Mouse (Mus musculus) ES-CJ7 (cell line): ENCODE data around the gene Hrh3.

Source experiments
- DNase-seq: peaks from one replicate; pipeline ENCODE4 v3.0.0; 2011; ENCODE audit warnings: low read depth, low spot score

The Hrh3 gene

DNA sequence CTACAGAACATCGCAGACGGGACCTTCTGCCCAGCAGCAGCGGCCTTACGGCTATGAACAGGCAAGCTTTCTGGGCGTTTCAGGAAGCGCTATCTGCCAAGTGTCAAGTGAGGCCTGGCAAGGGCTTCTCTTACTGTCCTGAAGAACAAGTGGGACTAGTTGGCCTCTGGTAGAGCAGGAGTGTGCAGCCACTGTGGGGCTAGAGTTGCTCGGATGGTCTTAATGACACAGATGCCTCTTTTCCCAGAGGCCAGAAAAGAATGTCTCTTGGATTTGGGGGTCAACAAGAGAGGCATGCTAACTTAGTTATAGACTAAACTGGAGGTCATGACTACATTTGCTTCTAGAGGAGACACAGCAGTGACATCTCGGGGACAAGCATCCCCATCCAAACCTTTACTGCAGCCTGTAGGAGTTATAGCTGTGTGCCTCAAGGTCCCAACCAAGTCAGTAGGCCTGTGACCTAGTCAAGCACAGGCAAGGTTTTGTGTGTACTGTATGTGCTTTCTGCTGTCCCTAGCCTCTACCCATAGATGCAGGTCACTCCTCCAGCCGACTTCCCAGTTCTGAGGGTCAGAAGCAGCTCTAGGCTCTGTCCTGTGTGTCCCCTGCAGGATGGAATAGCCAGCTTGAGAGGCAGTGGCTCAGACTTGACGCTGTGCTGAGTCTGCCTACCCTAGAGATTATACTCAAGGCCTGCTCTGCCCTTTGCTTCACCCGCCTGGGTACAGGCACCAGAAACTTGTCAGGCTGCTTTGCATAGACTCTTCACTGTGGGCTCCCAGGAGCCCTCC lies 40.8 kb downstream of the Hrh3 start:
- no peak for DNase-seq

DNA sequence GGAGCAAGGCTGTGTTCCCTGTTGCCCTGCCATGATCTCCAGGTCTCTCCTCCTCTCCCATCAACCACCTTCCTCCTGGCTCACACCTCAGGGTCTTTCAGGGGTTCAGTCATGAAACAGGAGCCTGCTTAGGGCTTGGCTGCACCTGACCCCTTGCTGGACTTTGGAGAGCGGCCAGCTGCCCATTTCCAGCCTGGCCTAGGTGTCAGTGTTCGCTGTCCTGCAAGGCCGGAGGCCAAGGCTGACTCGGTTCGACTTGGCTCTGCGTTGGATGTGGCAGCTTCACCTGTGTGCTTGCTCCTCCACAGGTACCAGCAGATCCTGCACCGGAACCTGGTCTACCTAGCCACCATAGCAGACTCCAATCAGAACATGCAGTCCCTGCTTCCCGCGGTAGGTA lies 51.3 kb downstream of the Hrh3 start:
- no peak for DNase-seq

DNA sequence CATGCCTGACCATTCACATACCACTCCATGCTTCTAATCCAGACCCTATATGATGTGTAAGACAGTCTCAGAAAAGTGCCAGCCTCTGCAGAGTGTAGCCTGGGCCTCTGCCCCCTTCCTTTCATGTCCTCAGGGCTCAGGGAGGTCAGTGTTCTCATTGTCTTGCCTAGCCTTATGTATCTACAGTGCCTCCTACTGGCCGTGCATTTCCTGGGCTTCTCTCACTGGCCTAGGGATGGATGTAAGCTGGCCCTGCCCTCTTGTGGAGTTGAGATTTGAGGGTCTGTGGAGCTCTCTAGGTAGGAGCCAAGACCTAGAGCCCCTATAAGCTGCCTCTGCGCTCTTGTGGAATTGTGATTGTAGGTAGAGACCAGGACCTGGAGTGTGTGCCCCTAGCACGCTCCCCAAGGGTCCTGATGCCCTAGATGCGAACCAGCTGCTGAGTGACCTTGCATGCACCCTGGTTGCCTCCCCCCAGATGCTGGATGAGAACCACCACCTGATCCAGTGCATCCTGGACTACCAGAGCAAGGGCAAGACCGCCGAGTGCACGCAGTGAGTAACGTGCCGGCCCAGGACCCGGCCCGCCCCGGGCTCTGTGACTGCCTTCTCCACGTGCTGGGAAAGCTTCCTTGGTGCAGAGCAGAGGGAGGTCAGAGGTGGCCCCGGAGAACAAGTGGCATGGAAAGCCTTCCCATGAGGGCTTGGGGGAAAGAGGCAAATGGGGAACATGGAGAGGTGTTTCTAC lies 52.1 kb downstream of the Hrh3 start:
- peak; percentile 76 for DNase-seq

DNA sequence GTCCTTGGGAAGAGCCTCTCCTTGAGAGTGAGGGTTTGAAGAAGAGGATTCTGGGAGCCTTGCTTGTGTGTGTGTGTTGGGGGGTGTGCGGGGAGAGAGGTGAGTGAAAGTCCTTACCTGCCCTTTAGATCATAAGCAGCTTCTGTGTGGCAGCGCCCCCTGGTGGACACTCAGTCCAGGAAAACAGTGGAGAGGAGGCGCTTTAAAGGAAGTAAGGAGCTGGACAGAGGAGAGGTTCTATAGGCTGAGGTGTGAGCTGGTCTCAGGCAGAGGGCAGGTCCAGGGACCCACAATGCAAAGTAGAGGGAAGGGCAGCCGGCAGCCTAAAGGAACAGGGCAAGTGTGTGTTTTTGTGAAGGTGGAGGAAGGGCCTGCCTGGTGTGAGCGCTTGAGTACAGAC lies 53.3 kb downstream of the Hrh3 start:
- peak; percentile 86 for DNase-seq
